Mouse (Mus musculus) liver, embryonic 14.5 days (tissue): ENCODE measurements at regions not wholly inside any gene's neighbourhood (a gene's known extent, or its start where the extent isn't known, plus 50 kb on each side); places are given as distances from the start of the nearest gene placed in this dataset.

ENCODE experiments used
- ATAC-seq: fragments of 200-750 bp; cut with Nextera tagmentation; 2 replicates; pipeline ENCODE4 v1.8.0; 2017; ENCODE audit warnings: moderate number of reproducible peaks, mild to moderate bottlenecking, moderate library complexity; ENCODE audit not compliant: insufficient read depth
- DNase-seq, 3 experiments: peaks; one replicate each; pipeline ENCODE4 v3.0.0-alpha.2; 2012 to 2013; ENCODE audit warnings: low read depth in 3 of 3, low spot score in 3 of 3
- H3K27ac ChIP-seq: fragments of 300-500 bp; sonication (generic); 2 replicates; pipeline ENCODE4 v1.5.1; 2014; ENCODE audit warnings: moderate library complexity, mild to moderate bottlenecking, control low read depth, inconsistent platforms
- H3K27me3 ChIP-seq: fragments of 300-500 bp; sonication (generic); 2 replicates; pipeline ENCODE4 v1.6.1; 2014; ENCODE audit warnings: mild to moderate bottlenecking, low read length, moderate library complexity; ENCODE audit not compliant: control insufficient read depth, insufficient read depth
- H3K36me3 ChIP-seq: fragments of 300-500 bp; sonication (generic); replicated peaks from 2 replicates; pipeline ENCODE4 v1.6.1; 2014; ENCODE audit warnings: low read depth; ENCODE audit not compliant: control insufficient read depth, insufficient read depth
- H3K4me1 ChIP-seq, 2 experiments: fragments of 200-500 bp in 1 of 2; fragments of 300-500 bp in 1 of 2; sonication (generic) in 1 of 2; replicated peaks; 2 replicates each; pipeline ENCODE4 v1.6.1; 2012 to 2014; ENCODE audit warnings: antibody characterized with exemption in 1 of 2, inconsistent platforms in 1 of 2, low read length in 1 of 2; ENCODE audit not compliant: control insufficient read depth in 2 of 2, insufficient read depth in 2 of 2
- H3K4me2 ChIP-seq: fragments of 300-500 bp; sonication (generic); 2 replicates; pipeline ENCODE4 v1.6.1; 2014; ENCODE audit warnings: low read depth, mild to moderate bottlenecking, control low read depth, moderate library complexity
- H3K4me3 ChIP-seq, 2 experiments: fragments of 200-500 bp in 1 of 2; fragments of 300-500 bp in 1 of 2; sonication (generic) in 1 of 2; 2 replicates each; pipeline ENCODE4 v1.5.1; 2012 to 2014; ENCODE audit warnings: low read depth in 2 of 2, low read length in 2 of 2, mild to moderate bottlenecking in 2 of 2, control low read depth in 1 of 2, inconsistent platforms in 1 of 2, moderate library complexity in 1 of 2; ENCODE audit not compliant: insufficient read depth in 1 of 2
- H3K9ac ChIP-seq: fragments of 300-500 bp; sonication (generic); replicated peaks from 2 replicates; pipeline ENCODE4 v1.6.1; 2014; ENCODE audit warnings: mild to moderate bottlenecking, control low read depth, moderate library complexity
- H3K9me3 ChIP-seq: fragments of 300-500 bp; sonication (generic); 2 replicates; pipeline ENCODE4 v1.6.1; 2016; ENCODE audit warnings: low read length, mixed read lengths; ENCODE audit not compliant: control insufficient read depth
- CTCF ChIP-seq: IDR thresholded peaks from 2 replicates; pipeline ENCODE4 v1.5.1; 2016; ENCODE audit warnings: antibody characterized with exemption, low read depth, control low read depth
- EP300 ChIP-seq: IDR thresholded peaks from 2 replicates; pipeline ENCODE4 v1.6.1; 2016; ENCODE audit warnings: antibody characterized with exemption, low read depth
- WGBS: fragments of 180-500 bp; shearing (Covaris S2); extraction: QIAGEN DNeasy Blood & Tissue Kit; methylation state at CpG from one replicate; pipeline ENCODE4 v1.1.7; 2014; ENCODE audit not compliant: insufficient replicate concordance; 5-methylcytosine and 5-hydroxymethylcytosine counted together

GRCm38 (mm10) chr10:62055408-62055807 is 76.5 kb upstream of the Col13a1 start:
- H3K4me1 ChIP-seq = no peaks in the 10 kb centered on the region
- ATAC-seq = no peak
- no peaks in the 10 kb centered on the region for H3K9me3 ChIP-seq
- TF ChIP-seq CTCF (peak; percentile 70), EP300 (no peak)
- no peak overlapping the region for H3K4me3 ChIP-seq
- no peak overlapping the region for H3K27ac ChIP-seq
- H3K27me3 ChIP-seq = no peaks in the 10 kb centered on the region
- DNase-seq = no peak
- H3K9ac ChIP-seq = no peak overlapping the region
- WGBS = 37% methylated on average over 2 of the region's 2 CpGs
- no peak overlapping the region for H3K4me2 ChIP-seq
- H3K36me3 ChIP-seq = no peaks in the 10 kb centered on the region

- Histone ChIP-seq H3K27me3 (no peaks in the 10 kb centered on the region), H3K36me3 (no peaks in the 10 kb centered on the region), H3K9me3 (no peaks in the 10 kb centered on the region), H3K4me3 (no peak overlapping the region), H3K4me1 (no peaks in the 10 kb centered on the region), H3K4me2 (no peak overlapping the region), H3K9ac (no peak overlapping the region), H3K27ac (no peak overlapping the region)
- WGBS = 8% methylated on average over 3 of the region's 3 CpGs
- TF ChIP-seq CTCF (no peak), EP300 (no peak)
- no peak for ATAC-seq
- DNase-seq = no peak
Measured at GRCm38 (mm10) chr10:62049782-62050192, 70.9 kb upstream of the Col13a1 start.

- Histone ChIP-seq H3K36me3 (no peaks in the 10 kb centered on the region), H3K4me2 (no peak overlapping the region), H3K9ac (no peak overlapping the region), H3K27ac (no peak overlapping the region), H3K4me3 (no peak overlapping the region), H3K4me1 (no peaks in the 10 kb centered on the region), H3K9me3 (peaks cover 2% of the 10 kb centered on the region; the same call in 1 of the 2 replicates), H3K27me3 (no peaks in the 10 kb centered on the region)
- no peak for ATAC-seq
- no peak for DNase-seq
- no peak for TF ChIP-seq CTCF
- no peak for TF ChIP-seq EP300
- 56% methylated on average over 3 of the region's 3 CpGs for WGBS
Measured at GRCm38 (mm10) chr10:62044408-62044807, 65.5 kb upstream of the Col13a1 start.

GRCm38 (mm10) chr10:62039915-62040314 is 61.0 kb upstream of the Col13a1 start:
- no peak overlapping the region for H3K9ac ChIP-seq
- DNase-seq (no peak), ATAC-seq (no peak)
- 59% methylated on average over 8 of the region's 8 CpGs for whole genome bisulfite sequencing
- H3K4me2 ChIP-seq = no peak overlapping the region
- H3K27ac ChIP-seq = no peak overlapping the region
- no peaks in the 10 kb centered on the region for H3K27me3 ChIP-seq
- peaks cover 2% of the 10 kb centered on the region; the same call in 1 of the 2 replicates for H3K9me3 ChIP-seq
- H3K36me3 ChIP-seq = no peaks in the 10 kb centered on the region
- H3K4me3 ChIP-seq = no peak overlapping the region
- H3K4me1 ChIP-seq = no peaks in the 10 kb centered on the region
- TF ChIP-seq CTCF (no peak), EP300 (no peak)

GRCm38 (mm10) chr10:62038656-62039055 is 59.7 kb upstream of the Col13a1 start:
- Histone ChIP-seq H3K4me1 (no peaks in the 10 kb centered on the region), H3K27me3 (no peaks in the 10 kb centered on the region), H3K9me3 (peaks cover 2% of the 10 kb centered on the region; the same call in 1 of the 2 replicates), H3K36me3 (no peaks in the 10 kb centered on the region), H3K4me2 (no peak overlapping the region), H3K9ac (no peak overlapping the region), H3K4me3 (no peak overlapping the region), H3K27ac (no peak overlapping the region)
- no peak for ATAC-seq
- 67% methylated on average over 1 of the region's 1 CpGs for WGBS
- no peak for TF ChIP-seq EP300
- TF ChIP-seq CTCF = no peak
- DNase-seq = no peak
